Mouse (Mus musculus) liver, postnatal 0 days (tissue): ENCODE data around the gene Fbxo39. TPM values are rescaled to one million over a fixed set of nuclear protein-coding genes. Genes with fewer than 3 reads are reported as not detected.
"Not testable (repeated sequence)": the region's sequence is repeated elsewhere in the genome, so short reads cannot be mapped to it uniquely, and the experiment has no call there.

Experiments used
- ATAC-seq: fragments of 200-750 bp; cut with Nextera tagmentation; 2 replicates; pipeline ENCODE4 v1.8.0; 2017; ENCODE audit warnings: mild to moderate bottlenecking, moderate library complexity
- DNase-seq: peaks from one replicate; pipeline ENCODE4 v3.0.0-alpha.2; 2016
- H3K27ac ChIP-seq: fragments of 300-500 bp; sonication (generic); 2 replicates; pipeline ENCODE4 v1.5.1; 2014; ENCODE audit warnings: antibody characterized with exemption, moderate library complexity, mild to moderate bottlenecking, low read depth
- H3K27me3 ChIP-seq: fragments of 300-500 bp; sonication (generic); 2 replicates; pipeline ENCODE4 v1.6.1; 2014; ENCODE audit warnings: low read length, control low read depth, mixed read lengths; ENCODE audit not compliant: insufficient read depth
- H3K36me3 ChIP-seq: fragments of 300-500 bp; sonication (generic); replicated peaks from 2 replicates; pipeline ENCODE4 v1.6.1; 2014; ENCODE audit warnings: mild to moderate bottlenecking, control low read depth, low read length, moderate library complexity, mixed read lengths; ENCODE audit not compliant: insufficient read depth
- H3K4me1 ChIP-seq: fragments of 300-500 bp; sonication (generic); 2 replicates; pipeline ENCODE4 v1.6.1; 2014; ENCODE audit warnings: antibody characterized with exemption, mild to moderate bottlenecking, control low read depth; ENCODE audit not compliant: insufficient read depth
- H3K4me2 ChIP-seq: fragments of 300-500 bp; sonication (generic); 2 replicates; pipeline ENCODE4 v1.6.1; 2014; ENCODE audit warnings: low read depth, mild to moderate bottlenecking, low read length, moderate library complexity, mixed read lengths
- H3K4me3 ChIP-seq: fragments of 300-500 bp; sonication (generic); 2 replicates; pipeline ENCODE4 v1.5.1; 2014; ENCODE audit warnings: low read depth, low read length
- H3K9ac ChIP-seq: fragments of 300-500 bp; sonication (generic); replicated peaks from 2 replicates; pipeline ENCODE4 v1.6.1; 2014; ENCODE audit warnings: mild to moderate bottlenecking, moderate library complexity
- H3K9me3 ChIP-seq: fragments of 300-500 bp; sonication (generic); 2 replicates; pipeline ENCODE4 v1.6.1; 2016; ENCODE audit warnings: mild to moderate bottlenecking, control low read depth, low read length, mixed read lengths
- CTCF ChIP-seq: sonication (generic); IDR thresholded peaks from 2 replicates; pipeline ENCODE4 v1.5.1; 2016; ENCODE audit warnings: antibody characterized with exemption, low read depth
- EP300 ChIP-seq: IDR thresholded peaks from 2 replicates; pipeline ENCODE4 v1.6.1; 2016; ENCODE audit warnings: antibody characterized with exemption, low read depth, mild to moderate bottlenecking
- WGBS: fragments of 180-500 bp; shearing (Covaris S2); extraction: QIAGEN DNeasy Blood & Tissue Kit; methylation state at CpG from one replicate; pipeline ENCODE4 v1.1.7; 2014; ENCODE audit not compliant: insufficient replicate concordance; 5-methylcytosine and 5-hydroxymethylcytosine counted together
- polyA plus RNA-seq: library from polyadenylated mRNA; unstranded; fragments of >200 nt; fragmentation: Nextera tagmentation; extraction: Ambion mirVana; gene quantifications from 2 replicates; pipeline ENCODE4 v1.2.1, GENCODE M21; 2015

The Fbxo39 gene
- polyA plus RNA-seq, 1 experiment from 2014 or later = not detected

GRCm38 (mm10) chr11:72334653-72335052, 20.4 kb downstream of the Fbxo39 start:
- Histone ChIP-seq H3K27ac (no peak overlapping the region), H3K4me2 (no peak overlapping the region), H3K4me1 (no peaks in the 10 kb centered on the region), H3K4me3 (no peak overlapping the region), H3K9me3 (no peaks in the 10 kb centered on the region), H3K27me3 (no peaks in the 10 kb centered on the region), H3K9ac (no peak overlapping the region), H3K36me3 (no peaks in the 10 kb centered on the region)
- 64% methylated on average over 4 of the region's 4 CpGs for WGBS
- no peak for ATAC-seq
- TF ChIP-seq CTCF = no peak
- no peak for TF ChIP-seq EP300
- DNase-seq = no peak

GRCm38 (mm10) chr11:72336726-72337125, 22.5 kb downstream of the Fbxo39 start:
- Histone ChIP-seq H3K9me3 (no peaks in the 10 kb centered on the region), H3K4me3 (no peak overlapping the region), H3K4me1 (no peaks in the 10 kb centered on the region), H3K9ac (no peak overlapping the region), H3K27ac (no peak overlapping the region), H3K4me2 (no peak overlapping the region), H3K36me3 (no peaks in the 10 kb centered on the region), H3K27me3 (no peaks in the 10 kb centered on the region)
- WGBS = 74% methylated on average over 8 of the region's 8 CpGs
- ATAC-seq (no peak), DNase-seq (no peak)
- TF ChIP-seq CTCF (no peak), EP300 (no peak)

- no peaks in the 10 kb centered on the region for H3K36me3 ChIP-seq
- H3K4me3 ChIP-seq = no peak overlapping the region
- H3K27me3 ChIP-seq = no peaks in the 10 kb centered on the region
- TF ChIP-seq CTCF (no peak), EP300 (no peak)
- H3K27ac ChIP-seq = no peak overlapping the region
- H3K9me3 ChIP-seq = no peaks in the 10 kb centered on the region
- 0 out of 2 replicates have a peak, but pooled peaks cover 3% of the 10 kb centered on the region for H3K4me1 ChIP-seq
- WGBS = 59% methylated on average over 5 of the region's 5 CpGs
- DNase-seq = no peak
- no peak overlapping the region for H3K4me2 ChIP-seq
- no peak overlapping the region for H3K9ac ChIP-seq
- no peak for ATAC-seq
Observed at GRCm38 (mm10) chr11:72338437-72338871, 24.2 kb downstream of the Fbxo39 start.

- Histone ChIP-seq H3K9ac (no peak overlapping the region), H3K36me3 (no peaks in the 10 kb centered on the region), H3K27me3 (no peaks in the 10 kb centered on the region), H3K27ac (no peak overlapping the region), H3K4me2 (no peak overlapping the region), H3K4me3 (no peak overlapping the region), H3K4me1 (0 out of 2 replicates have a peak, but pooled peaks cover 3% of the 10 kb centered on the region), H3K9me3 (no peaks in the 10 kb centered on the region)
- DNase-seq = no peak
- 68% methylated on average over 4 of the region's 4 CpGs for WGBS
- TF ChIP-seq EP300 (no peak), CTCF (no peak)
- no peak for ATAC-seq
Observed at GRCm38 (mm10) chr11:72339716-72340115, 25.5 kb downstream of the Fbxo39 start.

- H3K27ac ChIP-seq = no peak overlapping the region
- no peaks in the 10 kb centered on the region for H3K36me3 ChIP-seq
- 0% methylated on average over 6 of the region's 7 CpGs for WGBS
- TF ChIP-seq CTCF = peak; percentile 78
- TF ChIP-seq EP300 = no peak
- no peak overlapping the region for H3K9ac ChIP-seq
- H3K9me3 ChIP-seq = no peaks in the 10 kb centered on the region
- no peak overlapping the region for H3K4me2 ChIP-seq
- no peak overlapping the region for H3K4me3 ChIP-seq
- DNase-seq = peak; percentile 51
- peak; percentile 87 for ATAC-seq
- H3K27me3 ChIP-seq = no peaks in the 10 kb centered on the region
- H3K4me1 ChIP-seq = 0 out of 2 replicates have a peak, but pooled peaks cover 3% of the 10 kb centered on the region
Observed at GRCm38 (mm10) chr11:72342549-72343237, 28.4 kb downstream of the Fbxo39 start.

GRCm38 (mm10) chr11:72343238-72343625, 29.0 kb downstream of the Fbxo39 start:
- not testable (repeated sequence) for H3K27me3 ChIP-seq, ATAC-seq, H3K9ac ChIP-seq, H3K4me2 ChIP-seq, DNase-seq, H3K36me3 ChIP-seq, H3K4me1 ChIP-seq, H3K27ac ChIP-seq, H3K9me3 ChIP-seq, H3K4me3 ChIP-seq
- 90% methylated on average over 5 of the region's 5 CpGs for WGBS

GRCm38 (mm10) chr11:72343904-72344303, 29.7 kb downstream of the Fbxo39 start:
- H3K4me2 ChIP-seq = no peak overlapping the region

More at GRCm38 (mm10) chr11:72343904-72344303, 29.7 kb downstream of the Fbxo39 start:
- H3K27ac ChIP-seq = no peak overlapping the region
- WGBS = 22% methylated on average over 8 of the region's 8 CpGs
- DNase-seq = peak; percentile 68
- no peaks in the 10 kb centered on the region for H3K9me3 ChIP-seq
- 0 out of 2 replicates have a peak, but pooled peaks cover 3% of the 10 kb centered on the region for H3K4me1 ChIP-seq
- H3K9ac ChIP-seq = no peak overlapping the region
- no peak overlapping the region for H3K4me3 ChIP-seq
- H3K27me3 ChIP-seq = no peaks in the 10 kb centered on the region
- H3K36me3 ChIP-seq = no peaks in the 10 kb centered on the region
- no peak for ATAC-seq
- TF ChIP-seq CTCF (peak; percentile 73), EP300 (no peak)
